Mouse (Mus musculus) C2C12 (cell line): ENCODE results near the gene Afm. TPM values are rescaled to one million over a fixed set of nuclear protein-coding genes. Genes with fewer than 3 reads are reported as not detected.

ENCODE experiments used
- H3K27me3 ChIP-seq: one replicate; pipeline ENCODE4 v1.6.1; 2011; ENCODE audit not compliant: control insufficient read depth, insufficient read depth, insufficient read length
- H3K36me3 ChIP-seq: one replicate; pipeline ENCODE4 v1.6.1; 2011; ENCODE audit not compliant: control insufficient read depth, insufficient read depth
- H3K4me3 ChIP-seq: one replicate; pipeline ENCODE4 v1.5.1; 2011; ENCODE audit warnings: mild to moderate bottlenecking, control low read depth; ENCODE audit not compliant: poor library complexity, insufficient read depth, severe bottlenecking
- H3K79me2 ChIP-seq: one replicate; pipeline ENCODE4 v1.6.1; 2011; ENCODE audit not compliant: control insufficient read depth, insufficient read depth
- H3K79me3 ChIP-seq: one replicate; pipeline ENCODE4 v1.6.1; 2011; ENCODE audit warnings: low read depth, control low read depth
- H3ac ChIP-seq: one replicate; pipeline ENCODE3; 2011; ENCODE audit warnings: low read depth; ENCODE audit not compliant: control insufficient read depth, insufficient read length
- CEBPB ChIP-seq: IDR thresholded peaks from one replicate; pipeline ENCODE4 v1.6.1; 2011; ENCODE audit warnings: low read depth, mild to moderate bottlenecking, control low read depth, moderate library complexity
- CTCF ChIP-seq: IDR thresholded peaks from one replicate; pipeline ENCODE4 v1.5.1; 2011; ENCODE audit not compliant: control insufficient read depth, insufficient read depth, insufficient read length
- FOSL1 ChIP-seq: IDR thresholded peaks from one replicate; pipeline ENCODE4 v1.8.0; 2011; ENCODE audit warnings: mild to moderate bottlenecking, low read length; ENCODE audit not compliant: poor library complexity, insufficient read depth, severe bottlenecking
- MAX ChIP-seq: IDR thresholded peaks from one replicate; pipeline ENCODE4 v1.6.1; 2011; ENCODE audit warnings: mild to moderate bottlenecking, control low read depth
- MYOD1 ChIP-seq: IDR thresholded peaks from one replicate; pipeline ENCODE4 v1.6.1; 2011; ENCODE audit warnings: low read depth; ENCODE audit not compliant: control insufficient read depth, insufficient read length
- MYOG ChIP-seq: IDR thresholded peaks from one replicate; pipeline ENCODE4 v1.6.1; 2011; ENCODE audit not compliant: control insufficient read depth, insufficient read length; ENCODE audit errors: extremely low read depth
- USF1 ChIP-seq: IDR thresholded peaks from one replicate; pipeline ENCODE4 v1.6.1; 2011; ENCODE audit warnings: low read depth, mild to moderate bottlenecking, control low read depth, moderate library complexity
- long read RNA-seq, 2 experiments: library from polyadenylated mRNA; unstranded; transcript quantifications; one replicate each; pipeline ENCODE4 v2.0.0; 2019 to 2020
- polyA plus RNA-seq: library from polyadenylated mRNA; unstranded; fragments of >200 nt; fragmentation: generic; extraction: Trizol; gene quantifications from one replicate; pipeline ENCODE4 v1.2.1, GENCODE M21; 2012; ENCODE audit warnings: missing spikeins

Afm gene
- not detected for polyA plus RNA-seq
- long read RNA-seq, experiment 1 = 0 reads
- long read RNA-seq, experiment 2 = 0 reads

GRCm38 (mm10) chr5:90518356-90519100, at the start of gene Afm:
Gene Afm (plus strand): TSS chr5:90518932.
- no peak within 1 kb of the TSS for H3K4me3 ChIP-seq
- no peaks in the 10 kb centered on the region for H3K79me3 ChIP-seq
- no peaks in the 10 kb centered on the region for H3K36me3 ChIP-seq
- no peak within 1 kb of the TSS for H3ac ChIP-seq
- H3K79me2 ChIP-seq = no peaks in the 10 kb centered on the region
- TF ChIP-seq FOSL1 (no peak), MYOD1 (no peak), CEBPB (no peak), MYOG (no peak)
- peaks cover 16% of the 10 kb centered on the region for H3K27me3 ChIP-seq

- TF ChIP-seq FOSL1 (no peak), MYOG (no peak), USF1 (no peak), MYOD1 (no peak)
- H3K4me3 ChIP-seq = no peak overlapping the region
- no peaks in the 10 kb centered on the region for H3K79me3 ChIP-seq
- peaks cover 6% of the 10 kb centered on the region for H3K27me3 ChIP-seq
- H3K79me2 ChIP-seq = no peaks in the 10 kb centered on the region
- H3K36me3 ChIP-seq = no peaks in the 10 kb centered on the region
- no peak overlapping the region for H3ac ChIP-seq
These were observed 47.9 kb upstream of the Afm start for GRCm38 (mm10) chr5:90470836-90471235.

- no peak for TF ChIP-seq CEBPB
- no peak for TF ChIP-seq FOSL1
- no peak for TF ChIP-seq USF1
- no peak for TF ChIP-seq MAX
- TF ChIP-seq MYOD1 = no peak
- no peak for TF ChIP-seq MYOG
- no peak for TF ChIP-seq CTCF
- H3K27me3 ChIP-seq = peaks cover 6% of the 10 kb centered on the region
These were observed 44.8 kb upstream of the Afm start for GRCm38 (mm10) chr5:90473902-90474301.

DNA sequence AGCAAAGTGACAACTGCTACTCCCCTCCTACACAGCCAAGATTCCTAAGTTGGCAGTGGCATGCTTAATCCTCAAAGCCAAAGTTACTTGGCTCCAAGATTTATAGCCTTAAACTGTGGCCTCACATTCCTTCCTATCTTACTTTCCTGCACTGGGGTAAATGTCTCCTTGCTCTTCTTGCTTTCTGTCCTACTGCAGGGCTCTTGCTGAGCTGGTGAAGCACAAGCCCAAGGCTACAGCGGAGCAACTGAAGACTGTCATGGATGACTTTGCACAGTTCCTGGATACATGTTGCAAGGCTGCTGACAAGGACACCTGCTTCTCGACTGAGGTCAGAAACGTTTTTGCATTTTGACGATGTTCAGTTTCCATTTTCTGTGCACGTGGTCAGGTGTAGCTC, 44.4 kb upstream of the Afm start:
- Histone ChIP-seq H3K27me3 (peaks cover 6% of the 10 kb centered on the region), H3K36me3 (no peaks in the 10 kb centered on the region), H3K79me2 (no peaks in the 10 kb centered on the region), H3K4me3 (no peak overlapping the region), H3K79me3 (no peaks in the 10 kb centered on the region), H3ac (no peak overlapping the region)
- TF ChIP-seq CEBPB (no peak), USF1 (no peak), CTCF (no peak), MYOD1 (no peak), MYOG (no peak), MAX (no peak), FOSL1 (no peak)

More at GRCm38 (mm10) chr5:90473902-90474301, 44.8 kb upstream of the Afm start:
- Histone ChIP-seq H3K36me3 (no peaks in the 10 kb centered on the region), H3K4me3 (no peak overlapping the region), H3K79me2 (no peaks in the 10 kb centered on the region), H3K79me3 (no peaks in the 10 kb centered on the region), H3ac (no peak overlapping the region)

- Histone ChIP-seq H3ac (no peak overlapping the region), H3K27me3 (peaks cover 3% of the 10 kb centered on the region), H3K4me3 (no peak overlapping the region), H3K36me3 (no peaks in the 10 kb centered on the region), H3K79me3 (no peaks in the 10 kb centered on the region), H3K79me2 (no peaks in the 10 kb centered on the region)
- TF ChIP-seq MYOD1 (no peak), CEBPB (no peak), MAX (no peak), CTCF (no peak), USF1 (no peak), MYOG (no peak), FOSL1 (no peak)
These were observed 42.0 kb upstream of the Afm start for GRCm38 (mm10) chr5:90476741-90477140.

DNA sequence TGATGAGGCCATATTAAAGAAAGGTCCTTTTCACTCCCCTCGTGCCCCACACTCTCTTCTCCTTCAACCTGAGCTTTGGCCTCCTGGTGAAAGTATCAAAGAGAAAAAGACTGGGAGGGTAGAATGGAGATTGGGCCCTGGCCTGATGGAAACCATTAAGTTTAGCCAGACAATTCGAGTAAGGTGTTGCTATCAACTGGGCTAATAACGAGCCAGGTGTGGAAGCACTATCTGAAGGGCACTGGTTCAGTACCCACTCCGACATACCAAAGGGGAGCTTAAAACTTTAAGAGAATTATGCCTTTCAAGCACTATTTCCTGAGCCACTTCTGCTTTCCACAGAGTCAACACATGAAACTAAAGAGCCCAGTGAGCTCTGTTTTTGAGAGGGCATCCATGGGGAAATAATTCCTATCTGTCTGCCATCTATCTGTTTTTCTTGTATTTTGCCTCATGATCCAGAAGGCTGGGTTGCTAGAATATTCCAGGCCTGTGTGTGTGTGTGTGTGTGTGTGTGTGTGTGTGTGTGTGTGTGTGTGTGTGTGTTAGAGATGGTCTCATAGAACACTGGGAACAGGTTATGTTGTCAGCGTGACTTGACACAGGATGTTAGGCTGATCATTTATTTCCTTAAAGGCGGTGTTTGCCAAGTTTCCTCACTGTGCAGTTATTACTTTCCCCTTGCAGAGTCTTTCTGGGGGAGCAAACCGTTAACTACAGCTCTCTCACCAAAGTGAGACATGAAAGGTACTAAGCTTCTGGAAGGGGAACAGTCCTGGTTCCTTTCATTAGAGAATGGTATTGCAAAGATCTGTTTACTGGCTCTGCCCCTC, 41.2 kb upstream of the Afm start:
- no peak overlapping the region for H3ac ChIP-seq
- H3K79me2 ChIP-seq = no peaks in the 10 kb centered on the region
- no peaks in the 10 kb centered on the region for H3K36me3 ChIP-seq
- H3K4me3 ChIP-seq = no peak overlapping the region
- H3K27me3 ChIP-seq = peaks cover 3% of the 10 kb centered on the region
- TF ChIP-seq CTCF (no peak), CEBPB (no peak), FOSL1 (no peak), MYOD1 (no peak), MYOG (no peak), MAX (no peak), USF1 (no peak)
- H3K79me3 ChIP-seq = no peaks in the 10 kb centered on the region
